Mouse (Mus musculus): ENCODE measurements around the gene Arhgap24.
"Not testable (repeated sequence)": the region's sequence is repeated elsewhere in the genome, so short reads cannot be mapped to it uniquely, and the experiment has no call there.

Gene Arhgap24

GRCm38 (mm10) chr5:102899680-102900215, 418.6 kb downstream of the Arhgap24 start:
- no peak for DNase-seq

- DNase-seq: no peak
Measured at GRCm38 (mm10) chr5:102901176-102901575, 420.0 kb downstream of the Arhgap24 start.

DNA sequence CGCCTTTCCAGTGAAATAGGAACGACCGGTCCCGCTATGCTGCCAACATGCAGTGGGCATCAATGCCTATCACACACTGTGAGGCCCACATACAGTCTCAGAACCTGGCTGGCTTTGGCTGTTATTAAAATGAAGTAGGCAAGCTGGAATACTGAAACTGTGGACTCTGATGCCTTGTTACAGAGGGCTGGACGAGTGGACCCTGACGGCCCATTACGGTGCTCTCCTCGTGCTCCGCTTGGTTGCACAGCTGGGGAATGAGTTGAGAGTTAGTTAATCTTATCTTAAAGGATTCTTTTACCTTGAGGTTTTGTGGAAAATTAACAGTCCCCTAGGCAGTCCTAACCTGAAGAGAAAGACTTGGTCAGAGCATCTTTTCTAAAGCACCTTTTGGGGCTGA, 422.3 kb downstream of the Arhgap24 start:
- no peak for DNase-seq

- DNase-seq: no peak
Measured at GRCm38 (mm10) chr5:102904066-102904465, 422.9 kb downstream of the Arhgap24 start.

DNA sequence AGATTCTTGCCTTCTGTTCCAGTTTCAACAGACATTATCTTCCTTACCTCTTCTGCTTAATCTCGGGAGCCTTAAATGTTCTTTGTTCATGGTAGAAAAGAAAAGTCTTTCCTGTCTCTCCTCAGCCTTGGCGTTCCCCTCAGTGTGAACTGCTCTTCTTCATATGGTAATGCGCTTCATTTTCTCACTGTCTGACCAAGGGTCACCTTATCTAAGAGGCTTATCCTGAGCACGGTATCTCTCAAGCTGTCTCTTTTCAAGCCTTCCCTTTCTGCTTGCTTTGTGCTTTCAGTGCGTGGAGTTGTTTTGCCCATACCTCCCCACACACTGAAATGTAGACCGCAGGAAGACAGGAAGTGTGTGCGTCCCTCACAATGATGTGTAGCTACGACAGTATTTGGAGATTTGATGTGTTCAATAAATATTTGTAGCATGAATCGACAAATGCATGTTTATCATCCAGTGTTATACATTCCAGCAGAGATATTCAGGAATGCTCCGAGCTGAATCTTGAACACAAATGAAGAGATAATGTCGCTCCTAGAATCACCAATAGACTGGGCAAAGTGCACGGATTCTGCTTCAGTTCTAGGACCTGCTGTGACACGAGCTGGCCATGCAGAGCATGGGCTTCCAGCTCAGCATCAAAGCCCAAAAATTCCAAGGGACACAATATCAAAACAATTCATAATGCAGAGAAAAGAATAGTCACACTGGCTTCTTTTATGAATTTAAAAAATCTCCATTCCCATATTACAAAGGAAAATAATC, 424.4 kb downstream of the Arhgap24 start:
- peak in 1 of 2 experiments; percentile 38 for DNase-seq

- no peak for DNase-seq
Measured at GRCm38 (mm10) chr5:102920199-102920598, 439.0 kb downstream of the Arhgap24 start.

- DNase-seq: peak; percentile 80 to 86
Measured at GRCm38 (mm10) chr5:102926786-102927185, 445.6 kb downstream of the Arhgap24 start.

DNA sequence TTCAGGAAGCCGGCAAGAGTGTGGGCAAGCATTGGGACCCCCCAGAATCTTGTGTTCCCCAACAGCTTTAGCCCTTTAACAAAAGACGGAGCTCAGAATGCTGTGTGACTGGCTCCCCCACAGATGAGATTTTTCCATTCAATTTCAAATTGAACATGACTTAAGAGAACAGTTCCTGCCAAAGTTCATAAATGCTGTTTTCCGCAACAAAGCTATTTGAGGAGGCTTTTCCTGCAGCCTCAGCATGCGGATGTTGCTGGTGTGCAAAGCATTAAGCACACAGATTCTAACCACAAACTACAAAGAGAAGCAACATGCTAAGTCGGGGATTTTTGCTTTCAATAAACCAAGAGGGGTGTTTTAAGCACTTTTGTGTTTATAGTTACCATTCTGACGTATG, 449.0 kb downstream of the Arhgap24 start:
- DNase-seq: no peak

DNA sequence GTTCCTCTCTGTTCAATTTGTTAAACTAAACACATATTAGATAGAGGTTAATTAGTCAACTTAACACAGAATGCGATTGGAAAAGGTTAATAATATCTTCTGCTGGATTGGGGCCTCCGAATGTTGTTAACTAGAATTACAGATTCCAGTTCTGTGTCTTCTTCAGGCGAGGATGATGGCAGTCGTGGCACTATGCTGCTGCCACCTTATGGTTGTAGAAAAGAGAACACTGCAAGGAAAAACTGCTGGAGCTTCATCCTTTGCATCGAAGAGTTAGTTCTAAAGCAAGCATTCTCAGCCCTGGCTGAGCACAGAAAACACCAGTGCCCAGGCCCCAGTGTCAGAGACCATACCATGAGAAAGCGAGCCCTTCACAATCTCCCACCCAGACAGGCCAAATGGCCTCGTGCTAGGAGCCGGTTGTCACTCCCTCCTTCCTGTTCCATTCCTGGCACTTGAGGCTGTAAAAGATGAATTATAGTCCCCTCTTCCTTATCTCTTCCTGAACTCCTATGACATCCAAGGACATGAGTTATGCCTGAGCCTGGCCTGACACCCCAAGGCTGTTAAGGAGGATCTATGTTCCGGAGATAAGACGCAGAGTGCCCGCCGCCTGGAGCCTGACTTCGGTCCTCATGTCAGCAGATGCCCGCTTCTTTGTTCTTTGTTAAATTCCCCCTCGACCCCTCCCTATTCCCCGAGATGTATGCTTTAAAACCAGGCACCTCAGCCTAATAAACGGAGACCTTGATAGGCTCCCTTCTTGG, 462.9 kb downstream of the Arhgap24 start:
- not testable (repeated sequence) for DNase-seq

- DNase-seq: no peak
Measured at GRCm38 (mm10) chr5:102946625-102947024, 465.4 kb downstream of the Arhgap24 start.

DNA sequence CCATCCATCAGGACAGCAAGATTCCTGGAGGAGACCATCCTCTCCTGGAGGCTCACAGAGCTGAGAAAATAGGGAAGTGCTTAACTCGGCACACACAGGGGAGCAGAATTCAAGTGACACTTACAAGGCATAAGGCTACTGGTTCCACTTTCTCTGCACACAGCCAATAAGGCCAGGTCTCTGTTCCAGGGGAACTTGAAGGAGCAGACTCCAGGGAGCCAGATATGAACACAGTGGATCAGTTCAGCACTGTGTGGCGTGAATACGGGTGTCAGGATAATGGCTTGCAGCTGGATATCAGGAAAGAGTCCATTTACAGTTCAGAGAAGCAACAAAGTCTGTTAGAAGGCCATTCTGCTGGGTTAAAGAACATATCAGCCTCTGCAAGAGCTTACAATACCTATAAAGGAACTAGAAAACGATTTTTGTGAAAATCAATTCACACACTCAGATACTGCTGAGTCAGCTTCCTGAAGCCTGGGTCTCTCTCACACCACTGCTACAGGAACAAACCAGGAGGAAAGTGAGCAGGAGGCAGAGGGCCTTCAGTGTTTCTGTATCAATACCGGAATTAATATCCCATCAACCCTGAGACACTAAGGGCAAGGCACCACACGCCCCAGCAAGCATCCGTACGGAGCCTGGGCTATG, 466.0 kb downstream of the Arhgap24 start:
- no peak for DNase-seq

All from cerebellum, postnatal 25 days (tissue).